Mouse (Mus musculus): ENCODE measurements around the gene Slc4a3. TPM values are rescaled to one million over a fixed set of nuclear protein-coding genes. Genes with fewer than 3 reads are reported as not detected.

Slc4a3 gene
- total RNA-seq, 2 experiments from 2014 or later = not detected

- ATAC-seq (replicated peaks; ENCODE audit: poor library complexity, severe bottlenecking) = no peak
Measured at GRCm38 (mm10) chr1:75558388-75559178, 12.5 kb downstream of the Slc4a3 start.

- ATAC-seq (replicated peaks; ENCODE audit: poor library complexity, severe bottlenecking) = peak; percentile 92
Measured at GRCm38 (mm10) chr1:75559212-75559925, 13.3 kb downstream of the Slc4a3 start.

- no peak for ATAC-seq (replicated peaks; ENCODE audit: poor library complexity, severe bottlenecking)
Measured at GRCm38 (mm10) chr1:75560206-75560913, 14.3 kb downstream of the Slc4a3 start.

- no peak for ATAC-seq (replicated peaks; ENCODE audit: poor library complexity, severe bottlenecking)
Measured at GRCm38 (mm10) chr1:75561221-75561897, 15.3 kb downstream of the Slc4a3 start.

- ATAC-seq (replicated peaks; ENCODE audit: poor library complexity, severe bottlenecking) = no peak
Measured at GRCm38 (mm10) chr1:75561898-75562238, 15.8 kb downstream of the Slc4a3 start.

- ATAC-seq (replicated peaks; ENCODE audit: poor library complexity, severe bottlenecking) = no peak
Measured at GRCm38 (mm10) chr1:75564102-75564501, 18.0 kb downstream of the Slc4a3 start.

- no peak for ATAC-seq (replicated peaks; ENCODE audit: poor library complexity, severe bottlenecking)
Measured at GRCm38 (mm10) chr1:75564916-75565315, 18.9 kb downstream of the Slc4a3 start.

- peak; percentile 79 for ATAC-seq (replicated peaks; ENCODE audit: poor library complexity, severe bottlenecking)
Measured at GRCm38 (mm10) chr1:75565616-75566015, 19.6 kb downstream of the Slc4a3 start.

- ATAC-seq (replicated peaks; ENCODE audit: poor library complexity, severe bottlenecking) = no peak
Measured at GRCm38 (mm10) chr1:75570403-75570802, 24.3 kb downstream of the Slc4a3 start.

- ATAC-seq (replicated peaks; ENCODE audit: poor library complexity, severe bottlenecking) = no peak
Measured at GRCm38 (mm10) chr1:75572776-75573175, 26.7 kb downstream of the Slc4a3 start.

- no peak for ATAC-seq (replicated peaks; ENCODE audit: poor library complexity, severe bottlenecking)
Measured at GRCm38 (mm10) chr1:75573715-75574114, 27.6 kb downstream of the Slc4a3 start.

GRCm38 (mm10) chr1:75574476-75575310 lies 28.6 kb downstream of the Slc4a3 start:
- ATAC-seq (replicated peaks; ENCODE audit: poor library complexity, severe bottlenecking) = no peak

GRCm38 (mm10) chr1:75581936-75582624 lies 36.0 kb downstream of the Slc4a3 start:
- no peak for ATAC-seq (replicated peaks; ENCODE audit: poor library complexity, severe bottlenecking)

- ATAC-seq (replicated peaks; ENCODE audit: poor library complexity, severe bottlenecking) = no peak
Measured at GRCm38 (mm10) chr1:75582625-75582956, 36.5 kb downstream of the Slc4a3 start.

GRCm38 (mm10) chr1:75583034-75583433 lies 37.0 kb downstream of the Slc4a3 start:
- ATAC-seq (replicated peaks; ENCODE audit: poor library complexity, severe bottlenecking) = no peak

- ATAC-seq (replicated peaks; ENCODE audit: poor library complexity, severe bottlenecking) = no peak
Measured at GRCm38 (mm10) chr1:75586791-75587190, 40.7 kb downstream of the Slc4a3 start.

GRCm38 (mm10) chr1:75587738-75588719 lies 42.0 kb downstream of the Slc4a3 start:
- no peak for ATAC-seq (replicated peaks; ENCODE audit: poor library complexity, severe bottlenecking)

GRCm38 (mm10) chr1:75588874-75589273 lies 42.8 kb downstream of the Slc4a3 start:
- ATAC-seq (replicated peaks; ENCODE audit: poor library complexity, severe bottlenecking) = no peak

Measured in granulocyte monocyte progenitor cell, adult 5-6 weeks (primary cell).